Mouse (Mus musculus) midbrain, embryonic 12.5 days (tissue): ENCODE measurements at regions not wholly inside any gene's neighbourhood (a gene's known extent, or its start where the extent isn't known, plus 50 kb on each side); places are given as distances from the start of the nearest gene placed in this dataset. TPM values are rescaled to one million over a fixed set of nuclear protein-coding genes. Genes with fewer than 3 reads are reported as not detected.

ENCODE experiments used
- ATAC-seq: fragments of 200-750 bp; cut with Nextera tagmentation; 2 replicates; pipeline ENCODE4 v1.8.0; 2017; ENCODE audit warnings: low read depth, moderate TSS enrichment, moderate library complexity; ENCODE audit not compliant: low FRiP score
- H3K27ac ChIP-seq: fragments of 300-500 bp; sonication (generic); replicated peaks from 2 replicates; pipeline ENCODE4 v1.5.1; 2016; ENCODE audit warnings: mild to moderate bottlenecking
- H3K27me3 ChIP-seq: fragments of 300-500 bp; sonication (generic); 2 replicates; pipeline ENCODE4 v1.6.1; 2016; ENCODE audit warnings: mild to moderate bottlenecking
- H3K36me3 ChIP-seq: fragments of 300-500 bp; sonication (generic); 2 replicates; pipeline ENCODE4 v1.6.1; 2016
- H3K4me1 ChIP-seq: fragments of 300-500 bp; sonication (generic); 2 replicates; pipeline ENCODE4 v1.6.1; 2016
- H3K4me2 ChIP-seq: fragments of 300-500 bp; sonication (generic); replicated peaks from 2 replicates; pipeline ENCODE4 v1.6.1; 2016; ENCODE audit warnings: mild to moderate bottlenecking, moderate library complexity
- H3K4me3 ChIP-seq: fragments of 300-500 bp; sonication (generic); 2 replicates; pipeline ENCODE4 v1.5.1; 2016; ENCODE audit warnings: mild to moderate bottlenecking
- H3K9ac ChIP-seq: fragments of 300-500 bp; sonication (generic); replicated peaks from 2 replicates; pipeline ENCODE4 v1.6.1; 2016; ENCODE audit warnings: mild to moderate bottlenecking, moderate library complexity
- H3K9me3 ChIP-seq: fragments of 300-500 bp; sonication (generic); 2 replicates; pipeline ENCODE4 v1.6.1; 2016; ENCODE audit warnings: mild to moderate bottlenecking
- WGBS: fragments of 180-500 bp; shearing (Covaris S2); methylation state at CpG from one replicate; pipeline ENCODE4 v1.1.7; 2016; 5-methylcytosine and 5-hydroxymethylcytosine counted together
- microRNA-seq: library from miRNA; unstranded; fragments of <30 nt; microRNA quantifications from one replicate; pipeline ENCODE4, GENCODE M21; 2017

DNA sequence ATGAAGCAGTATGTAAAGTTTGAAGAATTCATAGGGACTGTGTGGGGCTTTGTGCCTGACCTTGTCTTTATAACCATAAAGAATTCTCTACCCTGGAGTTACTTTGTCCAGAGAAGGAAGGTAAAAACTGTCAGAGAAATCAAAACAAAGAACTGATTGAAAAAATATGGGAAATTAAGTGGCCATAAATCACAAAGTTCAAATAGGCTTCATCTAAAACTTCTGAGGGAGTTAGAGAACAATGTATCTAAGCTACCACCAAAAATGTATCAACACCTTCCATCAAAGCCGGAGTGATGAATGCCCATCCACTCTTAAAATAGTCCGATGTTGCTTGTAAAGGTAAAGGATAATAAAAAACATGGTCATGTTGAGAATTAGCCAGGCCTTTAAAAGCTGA, 89.1 kb upstream of the Sema3a start:
- Histone ChIP-seq H3K9ac (no peak overlapping the region), H3K4me3 (no peak overlapping the region), H3K4me2 (no peak overlapping the region), H3K4me1 (no peaks in the 10 kb centered on the region), H3K27me3 (no peaks in the 10 kb centered on the region), H3K36me3 (no peaks in the 10 kb centered on the region), H3K9me3 (no peaks in the 10 kb centered on the region), H3K27ac (no peak overlapping the region)
- ATAC-seq: no peak
- WGBS: 80% methylated on average over 2 of the region's 2 CpGs

DNA sequence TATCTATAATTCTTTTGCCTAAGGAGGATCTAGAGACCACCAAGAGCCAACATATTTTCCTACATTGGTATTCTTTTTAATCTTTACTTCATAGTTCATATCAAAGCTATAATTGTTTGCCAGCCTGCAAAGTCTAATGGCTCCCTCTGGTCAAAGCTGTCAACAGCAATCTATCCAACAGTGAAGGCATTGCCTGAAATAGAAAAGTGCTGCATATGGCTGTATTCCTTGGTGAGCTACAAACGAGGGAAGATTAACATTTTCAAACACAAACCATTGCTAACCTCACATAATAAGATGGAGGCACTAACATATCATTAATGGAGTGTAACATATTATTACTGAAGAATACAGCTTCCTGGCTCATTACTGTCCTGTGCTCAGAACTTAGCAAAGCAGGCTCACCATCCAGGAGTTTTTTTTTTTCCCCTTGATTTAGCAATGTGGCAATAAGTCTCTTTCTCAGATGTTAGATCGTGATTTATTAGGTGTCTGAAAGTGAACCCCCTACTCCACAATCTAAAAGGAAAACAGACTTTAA, 66.3 kb upstream of the Sema3a start:
- no peak overlapping the region for H3K9ac ChIP-seq
- H3K4me3 ChIP-seq: no peak overlapping the region
- H3K27ac ChIP-seq: no peak overlapping the region
- WGBS: 72% methylated on average over 2 of the region's 2 CpGs
- H3K4me1 ChIP-seq: no peaks in the 10 kb centered on the region
- H3K9me3 ChIP-seq: no peaks in the 10 kb centered on the region
- H3K27me3 ChIP-seq: no peaks in the 10 kb centered on the region
- no peak for ATAC-seq
- H3K4me2 ChIP-seq: no peak overlapping the region
- no peaks in the 10 kb centered on the region for H3K36me3 ChIP-seq

DNA sequence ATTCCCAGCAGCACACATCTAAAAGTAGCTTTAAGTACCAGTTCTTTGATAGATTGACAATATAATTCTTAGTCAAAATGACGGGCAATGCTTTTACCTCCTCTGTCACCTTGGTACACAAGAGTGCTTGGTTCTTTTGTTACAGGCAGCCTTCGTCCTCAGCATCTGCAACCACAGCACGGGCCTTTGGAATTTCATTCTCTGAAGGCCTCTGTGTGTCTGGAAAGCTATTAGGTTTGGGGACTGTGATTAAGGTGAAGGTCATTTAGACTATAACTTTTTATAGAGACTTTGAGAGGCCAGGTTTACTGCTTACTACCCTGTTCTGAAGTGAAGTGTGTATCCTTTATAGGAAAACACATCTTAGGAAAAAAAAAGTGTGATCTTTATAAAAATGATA, 58.3 kb upstream of the Sema3a start:
- Histone ChIP-seq H3K27me3 (no peaks in the 10 kb centered on the region), H3K9ac (no peak overlapping the region), H3K4me1 (no peaks in the 10 kb centered on the region), H3K36me3 (no peaks in the 10 kb centered on the region), H3K4me3 (no peak overlapping the region), H3K4me2 (no peak overlapping the region), H3K27ac (no peak overlapping the region), H3K9me3 (no peaks in the 10 kb centered on the region)
- 48% methylated on average over 3 of the region's 3 CpGs for WGBS
- ATAC-seq: no peak

Small RNAs in the stretch of these regions (microRNA-seq; reads per million reads assigned to microRNA genes)
- not detected for gene Gm23243
